Mouse (Mus musculus): ENCODE measurements around the gene Srl. TPM values are rescaled to one million over a fixed set of nuclear protein-coding genes. Genes with fewer than 3 reads are reported as not detected.

Srl gene
- total RNA-seq, 2 experiments from 2014 or later, result 6.7 to 9.6 TPM

DNA sequence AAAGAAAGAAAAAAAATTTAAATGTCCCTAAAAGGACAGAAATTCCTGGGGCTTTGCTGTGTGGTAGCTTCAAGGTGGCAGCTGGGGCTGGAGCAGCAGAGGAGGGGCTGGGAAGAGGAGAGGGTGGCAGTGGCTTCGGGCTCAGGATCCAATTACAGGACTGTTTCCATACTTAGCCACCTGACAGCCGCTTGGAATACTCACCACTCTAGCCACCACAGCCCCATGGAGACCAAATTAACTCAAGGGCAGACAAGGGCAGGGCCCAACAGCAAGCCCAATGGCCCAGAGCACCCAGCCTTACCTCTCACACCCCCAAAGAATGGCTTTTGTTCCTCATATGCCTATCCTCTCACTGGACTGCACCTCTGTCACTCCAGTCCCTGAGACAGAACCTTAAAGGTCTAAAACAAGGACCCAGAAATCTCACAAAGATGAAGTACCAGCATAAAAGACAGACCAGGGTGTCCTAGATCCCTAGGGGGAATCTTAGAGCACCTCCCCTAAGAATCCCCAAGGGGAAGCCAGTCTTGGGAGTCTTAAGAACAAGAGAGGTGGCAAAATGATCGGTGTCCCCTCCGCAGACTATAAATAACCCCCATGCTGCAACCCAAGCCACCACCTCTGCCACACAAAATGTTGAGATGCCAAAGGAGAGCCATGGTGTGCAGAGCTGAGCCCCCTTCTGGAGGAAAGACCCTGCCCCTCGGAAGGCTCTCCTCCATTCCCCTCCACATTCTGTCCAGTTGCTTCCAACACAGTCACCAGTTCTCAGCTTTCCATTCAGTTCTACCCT lies 19.7 kb downstream of the Srl start:
- no peak for DNase-seq (ENCODE audit: low spot score in 2 of 2)
- intact Hi-C loops (cut with DNase I), result no loop called here

DNA sequence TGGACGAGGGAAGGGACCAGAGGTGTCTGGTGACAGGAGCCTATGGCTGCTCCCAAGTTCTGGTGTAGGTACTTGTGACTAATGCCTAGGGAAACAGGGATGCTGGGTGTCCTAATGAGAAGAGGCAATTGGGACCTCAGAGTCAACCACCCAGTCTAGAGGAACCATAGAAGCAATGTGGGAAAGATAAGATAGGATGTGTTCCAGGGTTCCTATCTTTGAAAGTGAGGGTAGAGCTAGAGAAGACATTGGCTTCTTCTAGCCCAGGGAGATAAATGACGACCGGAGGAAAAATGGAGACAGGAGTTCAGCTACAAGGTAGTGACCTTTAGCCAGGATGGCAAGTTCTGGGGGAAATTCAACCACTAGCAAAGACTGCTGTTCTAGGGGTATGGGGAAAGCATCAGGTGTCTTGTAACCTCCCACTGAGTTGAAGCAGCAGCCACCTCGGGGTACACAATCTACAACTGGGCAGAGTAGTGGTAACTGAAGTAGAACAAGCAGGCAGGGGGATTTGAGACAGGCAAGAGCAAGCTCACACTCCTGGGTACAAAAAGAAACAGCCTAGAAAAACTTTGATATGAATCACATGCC lies 20.4 kb downstream of the Srl start:
- intact Hi-C loops (cut with DNase I), result no loop called here
- no peak for DNase-seq (ENCODE audit: low spot score in 2 of 2)

DNA sequence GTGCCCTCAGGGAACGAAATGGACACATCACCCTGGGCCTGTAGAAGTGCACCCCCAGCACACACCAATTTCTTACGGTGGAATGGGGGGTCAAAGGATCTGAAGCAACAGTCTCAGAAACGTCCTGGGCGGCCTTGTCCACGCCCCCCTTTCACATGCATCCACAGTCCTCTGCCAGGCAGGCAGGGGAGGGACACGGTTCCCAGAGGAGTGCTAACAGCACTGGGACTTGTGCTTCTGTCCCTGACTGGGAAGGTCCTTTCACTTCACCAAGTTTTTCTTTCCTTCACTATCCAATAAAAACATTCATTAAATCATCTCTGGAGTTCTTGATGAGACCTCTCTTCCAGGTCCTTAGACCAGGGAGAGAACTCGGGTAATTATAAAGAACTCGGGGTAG lies 20.9 kb downstream of the Srl start:
- intact Hi-C loops (cut with DNase I), result no loop called here
- DNase-seq (ENCODE audit: low spot score in 2 of 2), result no peak

DNA sequence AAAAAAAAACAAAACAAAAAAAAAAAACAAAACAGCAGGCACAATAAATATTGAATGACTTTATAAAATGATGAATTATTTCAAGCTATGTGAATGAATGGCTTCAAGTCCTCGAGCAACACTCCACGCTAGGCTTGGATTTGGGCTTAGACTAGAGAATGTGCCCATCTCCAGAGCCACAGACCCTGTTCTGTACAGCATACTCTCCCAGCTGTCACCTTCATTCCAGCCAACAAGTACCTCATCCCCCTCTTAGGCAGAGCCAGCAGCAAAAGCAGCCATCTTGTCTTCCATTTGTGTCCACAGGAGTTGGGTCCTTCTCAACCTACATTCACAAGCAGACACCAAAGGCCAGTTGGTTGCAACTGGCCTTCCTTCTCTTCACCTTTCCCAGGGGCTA lies 21.8 kb downstream of the Srl start:
- DNase-seq (ENCODE audit: low spot score in 2 of 2), result no peak
- intact Hi-C loops (cut with DNase I), result no loop called here

DNA sequence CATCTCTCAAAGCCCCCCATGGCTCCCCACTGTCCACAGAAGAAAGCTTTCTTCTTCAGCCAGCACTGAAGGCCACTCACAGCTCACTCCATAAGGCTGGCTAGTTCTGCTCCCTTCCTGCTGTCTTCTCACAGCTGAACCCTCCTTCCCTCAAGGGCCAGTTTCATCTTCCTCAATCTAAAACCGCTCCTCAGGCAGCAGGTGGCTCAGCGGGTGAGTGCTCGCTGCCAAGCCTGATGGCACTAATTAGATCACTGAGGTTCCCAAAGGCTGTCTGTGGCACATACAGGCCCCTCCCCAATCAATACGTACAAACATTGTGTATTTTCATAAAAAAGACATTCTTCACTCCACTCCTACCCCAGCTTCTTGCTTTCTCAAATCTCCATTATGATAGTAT lies 22.5 kb downstream of the Srl start:
- intact Hi-C loops (cut with DNase I), result no loop called here
- no peak for DNase-seq (ENCODE audit: low spot score in 2 of 2)

DNA sequence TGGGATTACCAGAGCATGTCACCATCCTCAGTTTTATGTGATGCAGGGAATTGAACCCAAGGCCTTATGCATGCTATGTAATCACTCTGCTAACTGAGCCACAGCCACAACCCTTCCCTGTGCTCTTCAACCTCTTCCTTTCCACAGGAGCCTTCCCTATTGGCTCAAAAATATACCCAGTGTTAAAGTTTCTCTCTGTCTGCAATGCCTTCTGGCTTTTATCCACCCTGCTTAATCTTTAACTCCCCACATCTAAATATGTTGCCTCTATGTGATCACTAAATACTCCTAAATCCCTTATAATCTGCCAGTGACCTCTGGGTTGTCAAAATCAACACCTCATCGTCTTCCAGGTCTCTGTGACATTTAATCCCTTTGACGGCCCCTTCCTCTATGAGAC lies 23.7 kb downstream of the Srl start:
- intact Hi-C loops (cut with DNase I), result no loop called here
- DNase-seq (ENCODE audit: low spot score in 2 of 2), result no peak

DNA sequence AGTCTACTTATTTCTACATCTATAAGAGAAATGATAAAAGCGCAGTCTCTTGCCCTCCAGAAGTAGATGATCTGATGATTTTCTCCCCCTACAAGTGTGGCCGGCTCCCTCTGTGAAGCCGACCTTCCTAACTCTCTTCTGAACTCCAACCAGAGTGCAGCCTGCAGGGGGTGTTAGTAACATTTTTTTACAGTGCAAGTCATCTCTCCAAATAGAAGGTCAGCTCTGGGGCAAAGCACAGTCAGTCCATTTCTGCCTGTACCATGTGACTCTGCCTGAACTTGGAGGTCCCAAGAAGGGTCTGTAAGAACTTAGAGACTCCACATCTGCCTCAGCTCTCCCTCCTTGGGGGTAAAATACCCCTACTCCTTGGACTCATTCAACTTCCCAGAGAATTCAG lies 27.2 kb downstream of the Srl start:
- intact Hi-C loops (cut with DNase I), result no loop called here
- no peak for DNase-seq (ENCODE audit: low spot score in 2 of 2)

DNA sequence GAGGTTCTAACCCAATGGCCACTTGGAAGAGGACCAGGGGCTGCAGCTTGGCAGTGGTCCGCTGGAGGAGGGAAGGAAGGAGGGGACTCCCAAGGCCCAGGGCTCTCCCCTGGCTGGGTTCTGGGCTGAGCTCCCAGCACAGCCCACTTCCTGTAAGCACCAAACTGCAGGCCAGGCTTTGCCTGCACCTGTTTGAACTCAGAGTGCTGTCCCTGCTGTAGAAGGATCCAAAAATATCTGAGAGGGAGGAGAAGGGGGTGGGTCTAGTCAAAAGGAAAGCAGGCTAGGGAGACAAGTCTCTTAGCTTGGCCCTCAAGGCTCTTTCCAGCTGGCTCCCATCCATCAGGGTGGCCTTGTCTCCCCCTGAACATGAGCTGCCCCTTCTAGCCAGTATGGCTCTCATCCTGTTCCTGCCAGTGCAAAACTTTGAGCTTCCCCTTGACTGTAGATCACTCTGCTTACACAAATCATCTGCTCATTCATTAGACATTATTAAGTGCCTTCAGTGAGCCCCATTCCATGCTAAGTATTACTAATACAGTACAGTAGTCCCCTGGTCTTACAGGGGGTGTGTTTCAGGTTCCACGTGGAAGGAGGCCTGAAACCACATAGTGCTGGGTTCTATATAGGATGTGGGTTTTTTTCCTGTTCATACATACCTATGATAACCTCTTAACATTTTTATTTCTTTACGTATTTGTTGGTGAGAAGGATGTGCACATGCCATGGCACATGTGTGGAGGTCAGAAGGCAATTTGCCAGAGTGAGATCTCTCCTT lies 28.8 kb downstream of the Srl start:
- peak; percentile 13 to 19 for DNase-seq (ENCODE audit: low spot score in 2 of 2)
- intact Hi-C loops (cut with DNase I), result no loop called here

DNA sequence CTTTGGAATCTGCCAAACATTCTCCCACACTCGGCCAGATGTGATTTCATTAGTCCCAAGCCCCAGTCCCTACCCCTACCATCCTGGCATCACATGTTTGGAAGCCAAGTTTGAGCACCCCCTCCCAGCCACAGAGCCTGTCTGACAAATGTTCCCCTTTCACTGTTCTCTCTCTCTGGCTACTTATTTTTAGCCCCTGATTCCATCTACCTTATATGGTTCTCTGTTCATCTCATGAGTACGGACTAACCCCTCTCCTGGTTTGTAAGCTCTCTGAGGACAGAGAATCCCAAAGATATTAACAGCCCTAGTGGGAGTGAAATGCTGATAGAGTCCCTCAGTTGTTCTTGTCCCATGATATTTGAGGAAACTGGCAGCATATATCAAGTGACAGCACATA lies 30.2 kb downstream of the Srl start:
- no peak for DNase-seq (ENCODE audit: low spot score in 2 of 2)
- intact Hi-C loops (cut with DNase I), result no loop called here

DNA sequence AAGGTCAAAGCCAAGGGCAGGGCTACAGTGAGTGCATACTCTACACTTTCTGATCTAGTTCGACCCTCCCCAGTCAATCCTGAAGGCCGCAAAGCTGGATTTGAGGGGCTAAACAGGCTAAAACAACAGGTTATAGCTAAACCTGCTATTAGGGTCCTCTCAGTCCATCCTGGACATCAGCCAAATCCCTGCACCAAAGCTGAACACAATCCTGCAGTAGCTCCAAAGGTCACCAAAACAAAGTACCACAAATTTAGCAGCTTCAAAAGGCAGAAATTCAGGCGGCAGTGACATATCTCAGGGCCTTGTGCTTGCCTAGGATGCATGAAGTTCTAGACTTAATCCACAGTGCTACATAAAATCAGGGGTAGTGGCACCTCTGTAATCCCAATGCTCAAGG lies 35.4 kb downstream of the Srl start:
- intact Hi-C loops (cut with DNase I), result no loop called here
- DNase-seq (ENCODE audit: low spot score in 2 of 2), result no peak

DNA sequence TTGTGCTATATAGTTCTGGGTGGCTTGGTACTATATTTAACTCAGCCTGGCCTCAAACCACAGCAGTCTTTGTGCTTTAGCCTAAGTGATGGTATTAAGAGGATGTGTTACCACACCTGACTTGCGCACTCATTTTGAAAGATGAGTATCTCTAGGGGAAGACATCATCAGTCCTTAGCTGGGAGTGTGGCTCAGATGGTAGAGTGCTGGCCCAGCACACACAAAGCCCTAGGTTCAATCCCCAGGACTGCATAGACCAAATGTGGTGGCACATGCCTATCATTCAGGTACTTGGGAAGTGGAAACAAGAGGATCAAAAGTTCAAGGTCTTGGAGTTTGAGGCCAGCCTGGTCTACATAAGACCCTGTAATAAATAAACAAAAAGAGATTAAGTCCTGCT lies 38.1 kb downstream of the Srl start:
- no peak for DNase-seq (ENCODE audit: low spot score in 2 of 2)
- intact Hi-C loops (cut with DNase I), result no loop called here

DNA sequence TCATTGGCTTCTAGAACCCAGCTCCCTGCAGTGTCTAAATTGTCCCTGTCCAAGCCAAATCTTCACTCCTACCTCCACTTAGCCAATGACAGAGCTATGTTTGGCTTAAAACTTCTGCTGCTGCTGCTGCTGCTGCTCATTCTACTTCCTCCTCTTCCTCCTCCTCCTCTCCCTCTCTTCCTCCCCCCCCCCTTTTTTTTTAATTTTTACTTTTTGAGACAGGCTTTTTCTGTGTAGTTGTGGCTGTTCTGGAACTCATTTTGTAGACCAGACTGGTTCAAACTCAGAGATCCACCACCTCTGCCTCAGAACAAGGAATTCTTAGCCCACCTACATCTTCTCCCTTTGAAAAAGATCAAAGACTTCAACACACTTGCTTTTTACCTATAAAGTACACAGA lies 39.0 kb downstream of the Srl start:
- intact Hi-C loops (cut with DNase I), result no loop called here
- DNase-seq (ENCODE audit: low spot score in 2 of 2), result no peak

DNA sequence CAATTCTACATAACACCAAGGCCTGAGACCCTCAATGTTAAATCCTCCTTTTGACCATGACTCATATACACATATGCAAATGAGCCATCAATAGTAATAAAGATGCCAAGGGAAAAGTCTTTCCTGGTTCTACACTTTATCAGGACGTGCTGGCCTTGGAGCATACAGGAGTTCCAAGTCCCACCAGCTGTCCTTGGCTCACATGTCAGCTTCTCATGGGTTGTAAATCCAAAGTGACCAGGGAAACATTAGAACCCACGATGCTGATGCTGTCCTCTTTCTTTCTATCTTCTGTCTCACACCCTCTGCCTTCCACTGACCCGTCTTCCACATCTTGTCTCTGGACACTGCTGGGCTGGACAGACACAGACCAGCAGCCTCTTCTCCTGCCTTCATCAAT lies 39.9 kb downstream of the Srl start:
- DNase-seq (ENCODE audit: low spot score in 2 of 2), result no peak
- intact Hi-C loops (cut with DNase I), result no loop called here

DNA sequence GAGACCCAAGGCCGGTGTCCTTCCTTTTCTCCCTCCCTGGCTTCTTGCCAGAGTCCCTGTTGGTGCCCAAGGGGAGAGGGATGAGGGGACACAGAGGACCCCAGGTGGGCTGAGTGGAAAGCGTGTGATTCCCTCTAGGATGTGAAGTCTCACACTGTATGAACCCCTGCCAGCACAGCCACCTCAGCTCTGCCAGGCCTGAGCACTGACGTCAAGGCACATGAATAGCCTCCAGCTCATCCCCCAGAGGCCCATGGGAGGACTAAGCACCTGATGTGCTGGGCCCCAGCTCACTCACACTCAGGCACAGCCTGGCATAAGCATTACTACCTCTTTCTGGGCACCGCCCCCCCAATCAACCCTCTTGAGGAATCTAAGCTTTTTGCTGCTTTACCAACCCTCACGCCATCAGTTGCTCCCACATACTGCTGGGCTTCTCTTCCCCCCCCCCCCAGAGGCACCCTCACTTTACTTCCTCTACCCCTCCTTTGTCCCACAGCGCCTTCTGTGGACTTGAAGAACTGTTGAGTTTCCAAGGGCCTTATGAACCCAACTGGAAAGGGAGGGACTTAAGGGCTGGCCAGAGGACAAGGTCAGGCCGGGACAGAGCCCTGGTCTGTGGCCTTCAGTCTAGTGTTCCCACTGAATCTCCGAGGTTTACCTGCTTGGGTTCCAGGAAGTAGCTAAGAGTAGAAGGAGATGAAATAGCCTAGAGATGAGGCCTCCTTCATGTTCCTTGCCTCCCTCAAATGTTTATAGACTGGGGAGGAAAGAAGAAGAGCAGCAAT lies 40.8 kb downstream of the Srl start:
- peak; percentile 21 to 41 for DNase-seq (ENCODE audit: low spot score in 2 of 2)
- intact Hi-C loops (cut with DNase I), result no loop called here

DNA sequence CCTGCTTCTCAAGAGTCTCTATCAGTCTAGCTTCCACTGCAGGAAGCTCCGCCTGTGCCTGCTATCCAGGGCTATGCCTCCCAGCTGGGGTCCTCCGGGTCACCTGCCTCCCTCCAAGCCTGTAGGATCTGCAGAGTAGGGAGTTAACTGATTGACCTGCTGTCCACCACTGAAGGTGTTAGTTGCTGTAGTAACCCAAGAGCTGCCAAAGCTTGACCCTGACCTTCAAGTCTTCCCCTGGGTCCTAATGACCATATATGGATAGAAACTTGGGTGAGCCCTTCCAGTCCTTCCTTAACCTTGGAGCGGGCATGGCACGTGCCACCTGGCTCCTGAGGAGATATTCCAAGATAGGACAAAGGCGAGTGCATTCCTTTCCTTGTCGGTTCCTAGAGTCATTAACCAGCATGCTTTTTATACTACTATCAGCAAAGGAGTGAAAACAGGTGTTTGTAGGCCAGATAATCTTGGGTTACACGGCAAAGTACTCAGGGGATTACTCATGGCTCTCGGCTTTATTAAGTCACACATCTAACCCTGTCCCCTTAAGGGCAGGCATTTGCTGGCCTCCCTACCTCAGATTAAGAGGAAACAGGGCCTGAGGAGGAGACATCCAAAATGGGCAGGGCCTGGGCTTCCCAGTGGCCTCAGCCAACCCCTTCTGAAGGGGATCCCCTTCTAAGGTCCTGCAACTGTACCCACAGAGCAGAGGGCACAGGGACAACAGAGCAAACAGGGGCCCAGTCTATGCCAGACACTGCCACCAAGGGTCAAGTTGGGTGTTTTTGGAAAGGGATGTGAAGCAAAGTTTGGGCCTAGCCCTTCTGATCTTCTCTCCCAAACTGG lies 43.6 kb downstream of the Srl start:
- intact Hi-C loops (cut with DNase I), result no loop called here

DNA sequence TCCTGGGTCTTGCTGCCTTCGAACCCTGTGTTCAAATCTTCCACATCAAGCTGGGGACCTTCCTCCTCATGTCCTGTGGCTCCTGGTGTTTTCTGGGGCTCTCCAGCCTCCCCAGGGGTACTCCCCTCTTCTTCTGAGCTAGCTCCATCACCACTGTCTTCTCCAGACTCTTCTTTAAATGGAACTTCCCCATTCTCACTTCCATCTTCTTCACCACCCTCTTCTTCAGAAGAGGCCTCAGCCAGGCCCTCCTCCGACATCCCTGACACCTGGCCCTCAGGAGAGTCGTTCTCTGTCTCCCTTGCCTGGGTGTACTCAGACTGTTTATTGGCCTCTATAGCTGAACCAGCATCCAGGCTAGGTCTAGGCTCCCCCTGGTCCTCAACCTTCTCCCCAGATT lies 45.1 kb downstream of the Srl start:
- DNase-seq (ENCODE audit: low spot score in 2 of 2), result no peak
- intact Hi-C loops (cut with DNase I), result no loop called here

More for the DNA sequence above, 43.6 kb downstream of the Srl start:
- DNase-seq (ENCODE audit: low spot score in 2 of 2), result no peak

DNA sequence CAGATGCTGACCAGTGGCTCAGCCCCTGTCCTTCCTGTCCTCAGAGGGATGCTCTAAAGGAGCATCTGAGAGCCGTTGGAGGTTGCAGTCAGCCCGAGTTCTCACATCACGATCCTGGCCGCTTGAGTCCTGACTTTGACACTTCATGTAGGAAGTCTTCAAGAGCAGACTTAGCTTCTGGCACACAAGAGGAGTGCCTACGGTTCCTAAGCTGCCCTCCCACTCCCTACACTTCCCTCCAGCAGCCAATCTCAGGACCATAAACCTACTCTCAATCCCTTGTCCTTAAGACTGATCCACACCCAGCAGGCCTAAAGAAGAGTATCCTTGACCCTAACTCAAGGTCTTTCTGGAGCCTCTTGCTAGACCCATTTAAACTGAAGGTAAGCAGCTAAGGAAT lies 45.8 kb downstream of the Srl start:
- DNase-seq (ENCODE audit: low spot score in 2 of 2), result peak in 1 of 2 experiments; percentile 27
- intact Hi-C loops (cut with DNase I), result no loop called here

DNA sequence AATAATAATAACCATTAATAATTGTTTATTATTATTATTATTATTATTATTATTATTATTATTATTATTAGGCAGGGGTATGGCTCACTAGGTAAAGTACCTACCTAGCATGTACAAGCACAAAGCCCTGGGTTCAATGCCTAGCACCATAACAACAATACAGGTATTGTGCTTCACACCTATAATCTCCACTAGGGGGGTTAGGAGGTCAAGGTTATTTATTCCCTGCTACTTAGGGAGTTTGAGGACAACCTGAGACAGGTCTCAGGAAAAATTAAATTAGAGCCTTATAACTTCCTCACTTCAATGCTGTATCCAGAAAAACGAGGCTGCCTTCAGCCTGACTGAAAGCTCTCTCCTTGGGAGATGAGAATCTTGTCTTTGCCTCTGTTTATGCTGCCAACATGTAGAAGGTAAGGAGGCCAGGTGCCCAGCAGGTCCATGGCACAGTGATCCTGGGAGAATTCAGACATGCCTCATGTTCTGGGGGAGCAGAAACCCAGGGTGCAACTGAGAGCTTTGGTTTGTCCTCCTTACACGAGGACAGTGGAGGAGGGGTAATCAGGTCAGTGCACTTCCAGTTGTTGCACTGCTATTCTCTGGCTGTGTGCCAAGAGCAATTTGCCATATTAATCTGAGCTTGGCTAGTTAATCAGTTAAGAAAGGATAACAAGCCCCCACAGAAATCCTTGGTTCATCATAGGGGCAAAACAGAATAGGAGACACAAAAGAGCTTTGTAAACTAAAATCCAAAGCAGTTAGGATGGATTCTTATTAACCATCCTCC lies 48.6 kb downstream of the Srl start:
- intact Hi-C loops (cut with DNase I), result no loop called here
- DNase-seq (ENCODE audit: low spot score in 2 of 2), result no peak

Data from left cerebral cortex, postnatal 36 days (tissue).